Mouse (Mus musculus) leukemia stem cell, adult 10-12 weeks (primary cell): ENCODE results near the gene Sh2d5. TPM values are rescaled to one million over a fixed set of nuclear protein-coding genes. Genes with fewer than 3 reads are reported as not detected.

Experiments used
- polyA plus RNA-seq: library from polyadenylated mRNA; stranded (reverse); fragments of >175 nt; gene quantifications from 2 replicates; pipeline ENCODE4 v1.2.3, GENCODE M21; 2012; ENCODE audit warnings: low replicate concordance

The Sh2d5 gene
- polyA plus RNA-seq: 3.2 and 8.8 TPM in 2 replicates

GRCm38 (mm10) chr4:138250088-138250960 lies at the start of gene Sh2d5, which contains the start of gene Kif17:
TSS of gene Sh2d5 (plus strand) at chr4:138250403.
TSS of gene Kif17 (plus strand) at chr4:138250435.

GRCm38 (mm10) chr4:138216200-138216890 lies 33.9 kb upstream of the Sh2d5 start, which contains the start of gene Hp1bp3:
TSS of gene Hp1bp3 (plus strand) at chr4:138216296.

GRCm38 (mm10) chr4:138304340-138305104 lies 54.3 kb downstream of the Sh2d5 start, which contains the start of gene Ddost:
TSS of gene Ddost (plus strand) at chr4:138304730.

Other genes with a start within 250 kb of the Sh2d5 start
- gene Hp1bp3, start 34.1 kb upstream of the Sh2d5 start, polyA plus RNA-seq: 19.2 and 47.7 TPM in 2 replicates
- 0.10 and 0.30 TPM in 2 replicates for gene Kif17, start within 50 bp of the Sh2d5 start, polyA plus RNA-seq
- gene Ddost, start 54.3 kb downstream of the Sh2d5 start, polyA plus RNA-seq: 76.9 and 207 TPM in 2 replicates
- 19.5 and 26.3 TPM in 2 replicates for gene Pink1, start 75.9 kb downstream of the Sh2d5 start, polyA plus RNA-seq
- 29.1 and 32.6 TPM in 2 replicates for gene Cda, start 117.6 kb downstream of the Sh2d5 start, polyA plus RNA-seq
- not detected in 2 replicates for gene Fam43b, start 146.1 kb downstream of the Sh2d5 start, polyA plus RNA-seq
- gene Mul1, start 184.3 kb downstream of the Sh2d5 start, polyA plus RNA-seq: 19.9 and 26.6 TPM in 2 replicates
- 1.6 and 1.9 TPM in 2 replicates for gene Camk2n1, start 203.9 kb downstream of the Sh2d5 start, polyA plus RNA-seq